Mouse (Mus musculus) thymus, adult 2 months (tissue): ENCODE measurements around the gene Olfr694.

ENCODE experiments used
- CTCF ChIP-seq: fragments of 200-500 bp; IDR thresholded peaks from 2 replicates; pipeline ENCODE4 v1.5.1; 2012; ENCODE audit warnings: mild to moderate bottlenecking, control low read depth, low read length, moderate library complexity, borderline replicate concordance; ENCODE audit not compliant: control insufficient read depth, poor library complexity, insufficient read depth; ENCODE audit errors: extremely low read depth
- POLR2A ChIP-seq: fragments of 200-500 bp; IDR thresholded peaks from 2 replicates; pipeline ENCODE4 v1.6.1; 2012; ENCODE audit warnings: mild to moderate bottlenecking, low read length, control low read depth, moderate library complexity; ENCODE audit not compliant: control insufficient read depth, poor library complexity, insufficient read depth; ENCODE audit errors: extremely low read depth

DNA sequence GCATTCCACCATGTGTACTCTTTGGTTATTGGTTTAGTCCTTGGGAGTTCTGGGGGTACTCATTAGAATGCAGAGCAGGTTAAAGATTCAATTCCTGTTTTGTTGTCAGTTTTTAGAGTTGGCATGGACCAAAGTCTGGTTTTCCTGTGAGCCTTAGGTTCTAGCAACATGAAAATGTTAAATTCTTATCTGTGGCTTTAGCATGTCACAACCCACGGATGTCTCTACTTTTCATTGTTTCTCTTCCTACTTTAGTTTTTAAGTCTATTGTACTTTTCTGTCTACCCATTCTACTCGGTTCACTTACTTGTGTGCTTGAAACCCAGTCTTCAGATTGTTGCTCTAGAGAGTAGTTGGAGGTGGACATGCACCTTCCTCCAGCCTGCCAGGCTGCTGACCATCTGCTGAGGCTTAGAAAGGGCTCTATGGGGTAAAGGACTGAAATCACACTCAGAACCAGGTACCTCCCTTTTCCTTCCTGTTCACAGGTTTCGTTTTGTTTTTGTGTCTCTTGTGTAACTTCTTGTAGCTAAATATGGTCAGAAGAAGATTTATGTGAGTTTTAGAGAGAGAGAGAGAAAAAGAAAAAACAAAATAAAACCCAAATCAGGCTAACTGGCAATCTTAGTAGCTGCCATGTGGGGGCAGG, 47.3 kb downstream of the Olfr694 start:
- TF ChIP-seq CTCF (no peak), POLR2A (no peak)
